Mouse (Mus musculus) frontal cortex, postnatal 14 days (tissue): ENCODE measurements around the gene Fa2h.

Source experiments
- DNase-seq, 2 experiments: peaks; one replicate each; pipeline ENCODE4 v3.0.0; 2022; ENCODE audit warnings: low spot score in 2 of 2

The Fa2h gene

DNA sequence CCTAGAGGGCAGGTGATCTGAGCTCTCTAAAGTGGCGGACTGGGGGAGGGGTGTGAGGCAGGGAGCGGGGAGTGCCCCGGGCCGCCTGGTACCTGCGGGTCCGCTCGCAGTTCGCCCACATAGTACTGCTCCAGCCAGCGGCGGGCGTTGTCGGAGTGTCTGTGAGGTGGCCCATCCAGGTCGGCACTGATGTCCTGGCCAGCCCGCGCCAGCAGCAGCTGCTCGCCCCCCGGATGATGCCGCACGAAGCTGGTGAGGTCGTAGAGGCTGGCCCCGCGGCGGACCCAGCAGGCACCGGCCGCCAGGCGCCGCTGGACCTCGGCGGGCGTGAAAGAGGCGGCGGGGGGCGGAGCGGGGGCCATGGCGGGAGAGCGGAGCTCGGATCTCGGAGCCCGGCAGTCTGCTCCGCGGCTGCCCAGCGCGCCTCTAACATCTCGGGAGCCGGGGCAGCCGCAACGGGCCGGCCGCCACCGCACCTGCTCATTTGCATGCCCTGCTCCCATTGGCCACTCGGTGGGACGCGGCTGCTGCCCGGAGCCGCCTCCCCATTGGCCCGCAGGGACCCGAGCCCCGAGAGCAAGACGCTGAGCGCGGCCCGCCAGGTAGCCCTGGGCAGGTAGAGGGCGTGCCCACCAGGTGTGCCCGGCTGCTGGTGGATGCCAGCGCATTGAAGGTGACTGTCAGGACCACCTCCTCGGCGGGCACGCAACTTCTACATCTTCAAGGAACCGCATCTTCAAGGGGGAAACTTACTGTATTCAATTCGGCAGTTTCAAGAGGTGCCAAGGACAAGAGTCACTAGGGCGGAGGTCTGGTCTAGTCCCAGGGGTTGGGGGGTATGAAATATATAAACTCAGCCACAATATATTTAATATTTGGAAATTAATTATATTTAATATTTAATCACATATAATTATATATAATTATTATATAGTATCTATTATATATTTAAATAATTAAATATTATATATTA is at the start of gene Fa2h:
Gene Fa2h, minus strand, starts transcription at position 434 of the 973 bp plus-strand sequence.
- peak; percentile 27 to 51 for DNase-seq

DNA sequence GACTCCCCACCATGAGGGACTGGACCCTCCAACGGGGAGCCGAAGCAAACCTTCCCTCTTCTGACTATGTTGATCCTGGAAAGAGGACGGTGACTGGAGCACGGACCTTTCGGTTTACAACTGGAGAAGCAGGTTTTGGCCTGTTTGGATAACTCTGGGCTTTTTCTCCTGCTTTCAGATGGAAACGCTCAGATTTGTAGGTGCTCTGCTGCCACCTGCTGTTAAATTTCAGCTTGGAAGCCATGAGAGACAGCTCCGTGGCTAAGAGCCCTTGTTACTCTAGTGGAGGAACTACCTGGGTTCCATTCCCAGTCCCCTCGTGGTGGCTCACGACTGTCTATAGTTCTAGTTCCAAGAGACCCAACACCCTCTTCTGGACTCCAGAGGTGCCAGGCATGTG is 45.6 kb upstream of the Fa2h start:
- peak; percentile 60 to 80 for DNase-seq

DNA sequence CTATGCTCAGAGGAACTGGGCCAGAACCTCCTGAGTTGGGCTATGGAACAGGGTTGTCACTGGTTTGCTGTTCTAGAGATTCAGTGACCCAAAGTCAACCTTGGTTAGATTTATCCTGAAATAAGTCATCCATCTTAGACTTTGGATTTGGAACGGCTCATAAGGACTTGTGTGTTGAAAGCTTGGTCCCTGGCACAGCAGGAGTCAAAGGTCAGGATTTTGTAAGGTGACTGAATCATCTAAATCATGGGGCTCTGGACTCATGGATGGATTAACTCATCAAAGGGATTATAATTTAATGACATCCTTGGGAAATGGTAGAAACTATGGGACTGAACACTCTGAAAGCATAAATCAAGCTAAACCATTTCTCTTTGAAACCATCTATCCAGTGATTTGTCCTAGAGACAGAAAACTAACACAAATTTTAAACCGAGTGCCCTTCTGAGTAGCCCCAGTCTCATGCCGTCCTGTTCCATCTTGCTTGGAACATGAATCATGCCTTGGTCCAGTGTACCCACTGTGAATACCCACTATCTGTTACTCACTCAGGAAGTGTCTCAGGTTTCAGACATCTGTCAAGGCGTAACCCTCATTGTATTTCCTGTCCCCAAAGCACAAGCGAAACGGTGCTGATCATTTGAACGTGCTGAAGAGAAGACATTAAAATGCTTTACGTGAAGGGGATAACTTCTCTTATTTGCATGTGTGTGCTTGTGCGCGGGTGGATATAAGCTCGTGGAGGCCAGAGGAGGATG is 41.6 kb upstream of the Fa2h start:
- DNase-seq, result no peak

DNA sequence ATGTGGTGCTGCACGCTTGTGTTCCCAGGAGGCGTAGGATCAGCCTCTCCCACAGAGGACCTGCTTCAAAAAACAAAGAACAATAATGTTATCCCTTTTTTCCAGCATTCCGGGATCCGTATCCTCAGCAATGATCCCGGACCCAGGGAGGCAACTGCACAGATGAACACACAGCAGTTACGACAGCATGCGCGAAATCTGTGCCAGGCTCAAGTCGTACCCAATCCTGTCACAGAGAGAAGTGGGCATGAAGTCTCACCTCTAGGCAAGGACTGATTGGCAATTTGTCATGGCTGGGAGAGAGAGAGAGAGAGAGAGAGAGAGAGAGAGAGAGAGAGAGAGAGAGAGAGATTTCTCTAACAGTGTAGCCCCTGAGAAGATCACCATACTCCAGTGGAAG is 31.0 kb upstream of the Fa2h start:
- DNase-seq, result no peak

DNA sequence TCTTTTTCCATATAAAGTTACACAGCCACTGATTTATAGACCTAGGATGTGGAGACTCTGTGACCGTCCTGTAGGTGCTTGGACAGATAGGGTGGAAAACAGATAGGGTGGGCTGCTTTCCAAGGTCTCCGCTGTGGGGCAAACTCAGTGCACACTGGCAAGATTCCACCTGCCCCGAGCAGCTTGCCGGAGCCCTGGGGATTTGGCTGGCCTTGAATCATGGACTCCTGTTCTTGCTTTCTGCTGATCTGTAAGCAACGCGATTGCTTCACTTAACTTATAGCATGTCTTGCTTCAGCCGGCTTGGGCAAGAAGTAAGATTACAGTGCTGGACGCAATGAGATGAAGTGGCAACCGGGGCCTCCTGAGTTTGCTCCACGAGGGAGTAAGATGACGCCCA is 30.6 kb upstream of the Fa2h start:
- no peak for DNase-seq

DNA sequence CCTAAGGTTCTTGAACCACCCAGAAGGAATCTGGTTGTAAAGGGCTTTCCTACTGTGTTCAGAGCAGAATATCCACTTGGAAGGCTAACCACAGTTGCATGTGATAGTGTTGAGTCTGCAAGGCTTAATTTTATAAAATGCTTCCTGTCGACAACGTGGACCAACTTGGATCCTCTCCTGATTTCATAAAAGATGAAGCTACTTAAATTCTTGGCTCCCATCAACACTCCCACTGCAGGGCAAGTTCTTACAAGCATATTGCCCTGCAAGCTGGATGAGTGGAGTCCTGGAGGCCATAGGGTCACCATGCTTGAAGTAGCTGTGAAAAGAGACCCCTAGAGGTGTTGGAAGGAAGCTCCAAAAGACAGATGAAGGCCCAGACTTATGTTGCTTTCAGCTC is 29.0 kb upstream of the Fa2h start:
- no peak for DNase-seq

DNA sequence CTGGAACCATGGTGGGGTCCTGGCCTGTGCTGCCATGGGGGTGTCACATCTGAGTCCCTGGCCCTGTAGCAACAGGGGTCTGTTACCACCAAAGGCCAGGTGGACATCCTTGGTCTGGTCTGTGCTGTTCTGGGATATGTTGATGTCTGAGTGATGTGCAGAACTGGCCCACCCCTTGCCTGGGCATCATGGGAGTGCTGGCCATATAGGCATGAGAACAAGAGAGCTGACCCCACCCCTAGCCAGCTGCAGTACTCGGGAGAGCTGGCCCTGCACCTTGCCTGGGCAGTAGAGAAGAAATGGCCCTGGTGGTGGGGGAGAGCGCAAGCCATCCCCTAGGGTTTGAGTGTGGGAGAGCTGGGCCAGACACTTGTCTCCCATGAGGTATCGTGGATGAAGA is 25.5 kb upstream of the Fa2h start:
- no peak for DNase-seq

DNA sequence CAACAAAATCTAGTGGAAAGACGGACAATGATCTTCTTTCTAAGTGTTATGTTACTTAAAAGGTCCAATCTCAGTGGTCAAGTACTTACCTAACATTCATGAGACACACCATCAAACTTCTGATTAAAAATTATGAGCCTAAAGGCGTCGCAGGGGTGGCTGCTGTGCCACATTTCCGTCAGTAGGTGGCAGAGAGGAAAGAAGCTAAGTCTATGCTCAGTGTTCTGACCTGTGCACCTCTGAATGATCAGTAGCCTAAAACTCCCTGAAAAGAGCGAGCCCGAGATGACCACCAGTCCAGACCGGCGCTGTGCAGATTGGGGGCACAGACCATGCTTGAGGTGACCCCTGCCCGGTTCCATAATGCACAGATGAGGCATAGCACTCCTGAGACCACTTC is 25.0 kb upstream of the Fa2h start:
- DNase-seq, result no peak

DNA sequence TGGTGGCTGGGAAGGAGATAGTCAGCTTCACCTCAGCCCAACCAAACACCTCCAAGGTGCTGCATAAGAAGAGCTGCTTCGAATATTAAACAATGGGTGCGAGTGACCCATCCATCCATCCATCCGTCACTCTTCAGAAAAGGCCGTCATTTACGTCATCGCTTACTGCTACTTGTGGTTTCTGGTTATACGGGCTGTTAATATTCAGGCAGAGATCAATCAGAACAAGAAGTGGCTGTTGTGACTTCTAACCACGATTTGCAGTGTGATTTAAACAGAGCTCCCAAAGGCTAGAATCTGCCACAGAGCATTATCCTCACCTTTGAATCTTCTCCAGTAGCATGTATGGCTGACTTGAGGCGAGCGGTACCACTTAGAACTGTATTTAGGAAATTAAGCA is 23.6 kb upstream of the Fa2h start:
- DNase-seq, result no peak

DNA sequence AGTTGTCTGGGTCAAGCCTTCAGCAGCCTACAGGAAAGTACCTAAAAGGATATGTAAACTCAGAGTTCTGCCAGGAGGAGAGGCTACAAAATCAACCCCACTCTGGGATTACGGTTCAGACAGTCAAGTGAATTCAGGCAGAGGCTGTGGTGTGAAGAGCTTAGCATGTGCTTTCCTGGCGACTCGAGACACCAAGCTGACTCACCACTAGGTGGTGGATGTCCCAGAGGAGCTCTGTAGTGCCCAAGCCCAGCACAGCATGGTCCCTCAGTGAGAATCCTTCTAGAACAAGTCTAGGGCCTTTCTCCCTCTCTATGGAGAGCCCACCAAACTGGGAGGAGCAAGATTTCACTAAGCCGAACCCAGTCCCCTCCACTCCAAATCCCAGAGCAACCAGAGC is 9.8 kb upstream of the Fa2h start:
- DNase-seq, result no peak

DNA sequence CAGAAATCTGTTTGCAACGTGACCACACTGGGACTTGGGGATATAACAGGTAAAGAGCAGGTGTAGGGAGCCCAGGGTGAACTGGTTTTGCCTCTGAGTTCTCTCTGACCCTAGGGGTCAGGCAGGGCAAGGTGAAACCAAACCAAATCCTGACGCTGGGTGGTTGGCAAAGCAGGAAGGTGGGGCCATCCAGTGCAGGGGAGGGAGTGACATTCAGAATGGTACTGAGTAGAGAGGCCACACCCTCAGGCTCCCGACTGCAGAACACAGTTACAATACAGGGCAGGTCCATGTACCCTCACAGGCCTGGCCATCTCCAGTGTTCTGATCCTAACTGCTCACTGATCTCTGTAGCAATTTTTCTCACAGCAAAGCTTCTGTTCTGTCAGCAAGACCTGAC is 2.4 kb downstream of the Fa2h start:
- DNase-seq, result no peak

DNA sequence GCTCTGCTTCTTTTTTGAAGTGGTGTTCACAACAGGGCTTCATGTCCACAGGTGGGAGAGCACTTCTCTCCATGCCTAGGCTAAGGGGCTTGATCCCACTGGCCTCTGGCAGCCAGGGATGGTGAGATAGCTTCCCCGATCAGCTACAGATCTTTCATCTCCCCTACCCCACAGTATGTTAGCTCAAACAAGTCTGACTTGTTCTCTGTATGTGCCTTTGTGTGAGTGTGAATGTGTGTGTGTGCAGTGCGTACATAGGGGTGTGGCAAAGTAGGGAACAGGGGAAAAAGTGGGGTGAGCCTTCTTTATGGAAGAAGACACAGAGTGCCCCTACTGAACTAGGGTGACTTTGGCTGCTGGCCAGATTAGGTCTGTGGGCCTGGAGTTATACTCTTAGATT is 2.8 kb downstream of the Fa2h start:
- DNase-seq, result no peak

DNA sequence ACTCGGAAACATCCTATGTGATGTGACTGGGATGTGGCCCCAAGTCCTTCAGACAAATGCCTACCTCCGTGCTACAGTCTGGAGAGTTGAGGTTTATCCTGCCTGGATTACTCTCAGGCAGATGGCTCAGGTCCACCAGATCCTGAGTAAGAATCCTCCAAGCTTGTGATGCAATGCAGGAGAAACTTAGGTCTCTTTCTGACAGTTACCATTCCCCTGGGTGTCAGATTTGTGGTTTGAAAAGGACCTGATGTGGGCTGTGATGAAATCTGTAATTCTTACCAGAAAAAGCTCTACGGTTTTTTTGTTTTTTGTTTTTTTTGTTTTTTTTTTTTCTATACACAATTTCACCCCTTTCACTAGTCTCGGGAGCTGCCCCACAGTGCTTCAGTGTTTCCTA is 4.0 kb downstream of the Fa2h start:
- no peak for DNase-seq

DNA sequence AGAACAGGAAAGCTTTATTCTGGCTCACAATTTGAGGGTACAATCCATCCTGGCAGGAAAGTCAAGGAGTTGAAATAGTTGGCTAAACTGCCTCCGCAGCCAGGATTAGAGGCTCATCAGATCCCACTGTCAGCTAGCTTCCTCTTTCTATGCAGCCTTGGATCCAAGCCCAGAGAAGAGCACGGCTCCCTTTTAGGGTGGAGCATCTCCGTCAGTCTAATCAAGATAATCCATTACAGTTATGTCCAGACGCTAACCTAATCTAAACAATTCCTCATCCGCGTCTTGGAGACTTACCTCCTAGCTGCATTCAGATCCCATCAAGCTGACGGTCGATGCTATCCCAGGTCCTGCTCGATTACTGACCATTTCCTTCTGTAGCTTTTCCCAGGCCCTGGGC is 7.7 kb downstream of the Fa2h start:
- no peak for DNase-seq

DNA sequence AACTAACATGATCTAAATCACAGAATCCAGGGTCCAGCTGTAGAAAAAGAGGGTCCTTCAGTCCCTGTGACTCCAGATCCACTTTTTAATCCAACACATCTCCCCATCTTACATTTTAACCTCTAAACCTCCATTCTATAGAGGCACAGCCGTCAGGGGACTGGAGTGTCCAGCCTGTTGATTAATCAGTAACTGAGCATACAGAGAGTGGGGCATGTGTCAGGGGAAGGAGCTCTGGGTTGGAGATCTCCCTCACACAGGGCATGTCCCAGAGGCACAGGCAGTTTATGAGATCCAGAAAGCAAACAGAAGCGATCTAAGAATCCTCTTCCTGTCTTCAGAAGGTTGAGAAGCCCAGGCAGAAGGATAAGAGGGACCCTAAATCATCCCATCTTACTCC is 9.0 kb downstream of the Fa2h start:
- DNase-seq, result no peak

DNA sequence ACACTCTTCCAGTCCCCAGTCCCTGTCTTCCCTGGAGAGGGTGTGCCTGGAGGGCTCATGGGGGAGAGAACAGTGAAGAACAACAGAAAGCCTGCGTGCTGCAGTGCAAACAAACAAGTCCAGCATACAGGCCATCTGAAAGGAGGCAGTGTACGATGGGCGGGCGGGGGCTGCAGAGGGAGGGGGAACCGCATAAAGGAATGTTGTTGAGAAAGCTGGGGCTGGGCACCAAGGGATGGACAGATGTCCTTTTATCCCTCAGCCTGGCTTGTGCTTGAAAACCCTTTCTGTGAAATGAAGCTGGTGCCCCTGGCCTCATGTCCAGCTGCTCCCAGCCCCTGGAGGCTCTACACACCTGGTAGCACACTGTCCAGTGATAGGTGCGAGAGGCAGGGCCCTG is 18.4 kb downstream of the Fa2h start:
- no peak for DNase-seq

DNA sequence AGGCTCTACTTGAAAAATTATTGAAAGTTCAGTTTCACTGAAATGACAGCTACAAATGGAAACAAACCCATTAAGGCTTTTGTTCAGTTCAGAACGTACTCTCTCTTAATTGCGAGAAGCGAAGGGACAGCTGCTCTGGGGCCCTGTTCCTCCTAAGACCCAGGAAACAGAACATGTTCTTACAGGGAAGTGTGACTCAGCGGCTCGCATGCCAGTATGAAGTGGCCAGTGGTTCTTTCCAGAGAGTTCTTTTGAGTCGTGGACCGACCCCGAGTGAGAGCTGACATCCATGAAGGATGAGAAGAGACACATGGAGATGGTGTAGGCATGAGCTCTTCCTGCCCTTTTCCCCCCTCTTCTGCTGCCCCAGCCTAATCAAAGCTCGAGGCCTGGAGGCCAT is 23.9 kb downstream of the Fa2h start:
- DNase-seq, result no peak

DNA sequence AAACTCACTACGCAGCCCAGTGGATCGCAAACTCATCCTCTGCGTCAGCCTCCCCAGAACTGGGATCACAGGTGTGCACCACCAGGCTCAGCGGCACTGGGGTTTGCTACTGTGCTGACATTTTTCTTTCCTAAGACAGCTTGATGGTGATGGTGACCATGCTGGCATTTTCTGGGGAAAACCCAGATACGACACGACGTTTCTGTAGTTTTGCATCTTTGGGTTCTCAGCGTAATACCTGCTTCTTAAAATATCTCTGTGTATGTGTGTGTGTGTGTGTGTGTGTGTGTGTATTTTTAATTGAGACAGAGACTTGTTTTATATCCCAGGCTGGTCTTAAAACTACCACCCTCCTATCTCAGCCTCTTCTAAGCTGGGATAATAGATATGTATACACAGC is 26.3 kb downstream of the Fa2h start:
- DNase-seq, result no peak

DNA sequence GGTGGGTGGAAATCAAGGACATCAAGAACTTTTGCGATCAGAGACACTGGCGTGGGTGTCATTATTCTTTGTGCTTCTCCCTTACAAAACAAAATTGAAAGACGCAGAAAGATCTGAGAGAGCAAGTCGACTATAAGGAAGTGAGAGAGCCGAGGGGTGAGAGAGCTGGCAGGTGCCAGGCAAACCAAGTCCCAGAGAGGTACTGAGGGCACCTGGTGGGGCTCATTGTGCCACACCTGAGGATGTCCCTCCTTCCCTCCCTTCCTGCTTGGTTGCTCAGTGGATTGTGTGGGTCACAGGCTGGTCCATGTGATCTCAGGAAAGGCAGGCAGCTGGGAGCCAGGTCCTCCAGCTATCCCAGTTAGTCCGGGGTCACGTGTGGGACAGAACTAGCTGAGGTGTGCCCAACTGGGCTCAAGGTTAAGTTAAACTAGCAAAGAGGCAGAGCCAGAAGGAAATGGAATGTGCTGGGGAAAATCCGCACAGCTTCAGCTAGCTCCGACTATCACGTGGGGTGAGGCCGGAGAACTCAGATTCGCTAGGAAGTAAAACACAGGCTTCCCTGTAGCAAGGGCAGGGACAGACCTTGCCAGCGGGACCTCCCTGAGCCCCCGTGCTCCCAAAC is 26.9 kb downstream of the Fa2h start:
- no peak for DNase-seq

DNA sequence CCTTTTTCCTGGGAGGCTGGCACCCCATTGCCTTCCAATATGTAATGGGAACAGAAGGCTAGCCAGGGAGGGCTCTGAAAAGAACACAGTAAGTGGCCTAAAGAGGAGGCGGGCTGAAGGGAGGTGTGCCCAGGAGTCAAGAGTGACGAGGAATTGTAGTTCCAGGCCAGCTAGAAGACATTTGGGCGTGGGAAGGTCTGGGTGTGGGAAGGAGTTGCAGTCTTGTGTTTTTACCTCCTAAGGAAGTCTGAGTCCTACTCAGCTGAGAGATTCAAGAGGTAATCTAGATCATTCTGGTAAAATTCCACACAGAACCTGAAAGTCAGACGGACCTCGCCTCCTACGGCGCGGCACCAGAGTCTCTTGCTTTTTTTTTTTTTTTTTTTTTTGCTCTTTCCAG is 30.1 kb downstream of the Fa2h start:
- DNase-seq, result no peak

DNA sequence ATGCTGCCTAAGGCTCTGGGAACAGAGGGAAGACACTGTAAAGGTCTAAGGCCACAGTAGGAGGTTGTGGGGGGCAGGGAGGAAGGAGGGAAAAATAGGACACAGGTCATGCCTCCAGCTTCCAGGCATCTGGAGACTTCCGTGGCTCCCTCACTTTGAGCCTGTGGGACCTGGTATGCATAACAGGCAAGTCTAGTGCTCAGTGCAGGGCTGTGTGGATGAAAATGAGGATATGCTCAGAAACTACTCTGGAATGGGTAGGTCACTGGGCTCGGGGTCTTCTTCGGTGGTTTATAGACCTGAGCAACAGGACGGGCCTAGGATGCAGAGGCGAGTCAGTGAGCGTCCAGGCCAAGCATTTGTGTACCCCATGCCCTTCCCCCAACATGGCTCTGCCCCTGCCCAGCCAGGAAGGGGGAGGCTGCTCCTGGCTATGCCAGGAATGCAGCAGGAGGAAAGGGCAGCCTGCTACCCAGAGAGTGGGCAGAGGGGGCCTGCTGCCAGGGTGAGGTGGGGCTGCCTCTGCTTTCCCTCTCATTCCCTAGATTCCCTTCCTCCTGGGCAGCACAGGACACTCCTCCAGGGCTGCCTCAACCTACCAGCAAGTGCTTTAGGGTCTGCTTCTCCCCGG is 32.9 kb downstream of the Fa2h start:
- no peak for DNase-seq

DNA sequence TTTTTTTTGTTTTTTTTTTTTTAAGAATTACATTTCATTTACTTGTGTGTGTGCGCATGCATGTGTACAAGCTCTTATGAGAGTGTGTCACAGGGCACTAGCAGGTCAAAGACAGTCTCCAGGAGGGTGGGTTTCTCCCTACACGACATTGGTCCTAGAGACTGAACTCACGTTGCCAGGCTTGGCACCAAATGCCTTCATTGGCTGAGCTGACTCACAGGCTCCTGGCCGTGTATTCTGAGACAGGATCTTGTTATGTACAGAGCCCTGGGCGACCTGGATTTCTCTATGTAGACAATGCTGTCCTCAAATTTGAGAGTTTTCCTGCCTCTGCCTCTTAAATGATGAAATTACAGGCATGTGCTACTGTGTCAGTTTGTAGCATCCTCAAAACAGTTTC is 33.7 kb downstream of the Fa2h start:
- DNase-seq, result no peak
